ENCODE assay signal across 26 mouse cellular contexts in the genomic region with DNA sequence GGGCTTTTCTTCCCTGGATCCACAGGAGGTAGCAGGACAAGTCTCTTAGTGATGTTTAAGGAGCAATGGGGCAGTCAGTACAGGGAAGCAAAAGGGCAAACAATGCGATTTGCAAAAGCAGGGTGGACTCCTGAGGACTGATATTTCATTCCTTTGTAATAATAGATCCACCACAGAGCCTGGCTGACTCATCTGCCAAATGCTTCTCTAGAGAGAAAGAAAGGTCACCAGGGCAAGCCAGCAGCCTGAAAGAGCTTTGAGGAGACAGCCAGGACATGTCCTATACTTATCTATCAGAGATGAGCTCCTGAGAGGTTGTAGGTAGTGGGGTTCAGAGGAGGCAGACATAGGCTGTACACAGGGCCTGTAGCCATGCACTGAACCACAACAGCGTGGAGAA. TPM values are rescaled to one million over a fixed set of nuclear protein-coding genes. Genes with fewer than 3 reads are reported as not detected.
A peak's percentile ranks its signal among the peaks of the same experiment; 100 is the strongest.
DNase-seq lines count a peak whose midpoint lies in the region; ATAC-seq and TF ChIP-seq lines count a peak whose summit lies in the region.
"Had no signal": no experiment of that assay in that cellular context is flagged by ENCODE, and none has a peak within 500 bp of the region (broad histone marks: within the 10 kb centered on the region; RNA-seq: fewer than 3 reads in every experiment).

No protein-coding gene starts in this region.

- H3K4me2 ChIP-seq in intestine, embryonic 14.5 days (ENCODE audit: low read length): no peak overlapping the region
- H3K4me2 ChIP-seq in intestine, postnatal 0 days (replicated peaks; ENCODE audit: low read depth): no peak overlapping the region
- no peak overlapping the region for H3K4me2 ChIP-seq in hindbrain, embryonic 14.5 days (replicated peaks)
- H3K4me2 ChIP-seq in midbrain, embryonic 11.5 days: no peak overlapping the region
- H3K4me2 ChIP-seq: embryonic facial prominence, embryonic 15.5 days; heart, embryonic 11.5 days; hindbrain, embryonic 12.5 days had no signal

- H3K9me3 ChIP-seq in intestine, embryonic 14.5 days (ENCODE audit: control insufficient read depth, low read length): no peaks in the 10 kb centered on the region
- no peaks in the 10 kb centered on the region for H3K9me3 ChIP-seq in intestine, postnatal 0 days (ENCODE audit: control insufficient read depth)
- H3K9me3 ChIP-seq in hindbrain, embryonic 14.5 days (ENCODE audit: control insufficient read depth, low read length): no peaks in the 10 kb centered on the region
- no peaks in the 10 kb centered on the region for H3K9me3 ChIP-seq in midbrain, embryonic 11.5 days (ENCODE audit: control insufficient read depth, low read length)
- H3K9me3 ChIP-seq: embryonic facial prominence, embryonic 15.5 days; hindbrain, embryonic 12.5 days had no signal

- H3K4me1 ChIP-seq in intestine, embryonic 14.5 days (replicated peaks; ENCODE audit: control insufficient read depth, insufficient read depth, low read length): no peaks in the 10 kb centered on the region
- H3K4me1 ChIP-seq in intestine, postnatal 0 days (replicated peaks; ENCODE audit: control insufficient read depth, insufficient read depth, low read length): no peaks in the 10 kb centered on the region; the same call in 1 of the 2 replicates
- H3K4me1 ChIP-seq in hindbrain, embryonic 14.5 days (replicated peaks; ENCODE audit: control insufficient read depth, insufficient read depth, low read length): no peaks in the 10 kb centered on the region
- H3K4me1 ChIP-seq in midbrain, embryonic 11.5 days (ENCODE audit: control insufficient read depth, insufficient read depth, low read length): no peaks in the 10 kb centered on the region; the same call in 1 of the 2 replicates
- H3K4me1 ChIP-seq: embryonic facial prominence, embryonic 15.5 days had no signal

- no peaks in the 10 kb centered on the region for H3K36me3 ChIP-seq in intestine, embryonic 14.5 days (ENCODE audit: control insufficient read depth, insufficient read depth, low read length)
- no peaks in the 10 kb centered on the region for H3K36me3 ChIP-seq in intestine, postnatal 0 days (ENCODE audit: control insufficient read depth, insufficient read depth)
- H3K36me3 ChIP-seq in hindbrain, embryonic 14.5 days (replicated peaks; ENCODE audit: control insufficient read depth, insufficient read depth): no peaks in the 10 kb centered on the region
- H3K36me3 ChIP-seq in midbrain, embryonic 11.5 days (ENCODE audit: control insufficient read depth, insufficient read depth, low read length): no peaks in the 10 kb centered on the region
- H3K36me3 ChIP-seq: embryonic facial prominence, embryonic 15.5 days; hindbrain, embryonic 12.5 days had no signal

- no peak overlapping the region for H3K9ac ChIP-seq in intestine, embryonic 14.5 days (ENCODE audit: low read length)
- H3K9ac ChIP-seq in intestine, postnatal 0 days (ENCODE audit: low read depth, low read length): no peak overlapping the region
- no peak overlapping the region for H3K9ac ChIP-seq in hindbrain, embryonic 14.5 days
- no peak overlapping the region for H3K9ac ChIP-seq in midbrain, embryonic 11.5 days (ENCODE audit: low read length)
- H3K9ac ChIP-seq: embryonic facial prominence, embryonic 15.5 days; forebrain, postnatal 0 days; hindbrain, embryonic 12.5 days had no signal

- no peak for ATAC-seq in intestine, embryonic 14.5 days (replicated peaks; ENCODE audit: low FRiP score, low TSS enrichment, low read depth)
- no peak for ATAC-seq in intestine, postnatal 0 days
- no peak for ATAC-seq in hindbrain, embryonic 14.5 days (ENCODE audit: low FRiP score)
- no peak for ATAC-seq in midbrain, embryonic 11.5 days (ENCODE audit: low FRiP score)
- ATAC-seq: CD4-positive, CD25-positive, alpha-beta regulatory T cell, adult 4 months; forebrain, embryonic 14.5 days; forebrain, postnatal 0 days; hindbrain, embryonic 16.5 days; intestine, embryonic 16.5 days had no signal

- H3K27ac ChIP-seq in intestine, embryonic 14.5 days (ENCODE audit: low read depth): no peak overlapping the region
- no peak overlapping the region for H3K27ac ChIP-seq in intestine, postnatal 0 days (ENCODE audit: low read depth, low read length)
- no peak overlapping the region for H3K27ac ChIP-seq in hindbrain, embryonic 14.5 days
- no peak overlapping the region for H3K27ac ChIP-seq in midbrain, embryonic 11.5 days (ENCODE audit: low read depth, low read length)
- H3K27ac ChIP-seq: embryonic facial prominence, embryonic 15.5 days; gastrocnemius, adult 2 months; hindbrain, embryonic 12.5 days had no signal

- peak; percentile 11 for DNase-seq in adrenal gland, adult 2 months
- no peak for DNase-seq in adrenal gland, postnatal 4 days (ENCODE audit: low spot score in 2 of 2)
- DNase-seq in intestine, embryonic 14.5 days (ENCODE audit: low spot score): peak; percentile 31
- peak; percentile 57 for DNase-seq in Muller cell, postnatal 12 days (ENCODE audit: inconsistent ontology term)
- peak; percentile 12 for DNase-seq in brain, adult 2 months (ENCODE audit: low read depth, low spot score)
- DNase-seq in hindbrain, embryonic 14.5 days (ENCODE audit: low spot score): no peak
- DNase-seq in midbrain, embryonic 11.5 days (ENCODE audit: low spot score, missing footprints): no peak
- DNase-seq: adrenal gland, postnatal 10 days; cerebellum, adult 18-20 months; cerebellum, adult 9-10 months; cerebellum, postnatal 14 days; forebrain, postnatal 0 days; gastrocnemius, adult 2 months; gastrocnemius, postnatal 14 days; heart, adult 11 months; kidney, adult 8-10 months had no signal

- no peak overlapping the region for H3K4me3 ChIP-seq in intestine, embryonic 14.5 days (ENCODE audit: low read depth, low read length)
- no peak overlapping the region for H3K4me3 ChIP-seq in intestine, postnatal 0 days (ENCODE audit: low read depth, low read length)
- H3K4me3 ChIP-seq in hindbrain, embryonic 14.5 days (replicated peaks; ENCODE audit: low read length): no peak overlapping the region
- no peak overlapping the region for H3K4me3 ChIP-seq in midbrain, embryonic 11.5 days (ENCODE audit: low read depth, low read length)
- H3K4me3 ChIP-seq: embryonic facial prominence, embryonic 15.5 days; gastrocnemius, adult 2 months; hindbrain, embryonic 12.5 days had no signal

- 63% methylated on average over 2 of the region's 2 CpGs for WGBS in intestine, embryonic 14.5 days
- WGBS in intestine, postnatal 0 days: 72% methylated on average over 2 of the region's 2 CpGs
- WGBS in hindbrain, embryonic 14.5 days: 31% methylated on average over 2 of the region's 2 CpGs
- WGBS in midbrain, embryonic 11.5 days: 56% methylated on average over 2 of the region's 2 CpGs

- no peaks in the 10 kb centered on the region for H3K27me3 ChIP-seq in intestine, embryonic 14.5 days (replicated peaks; ENCODE audit: control insufficient read depth, insufficient read depth, low read length)
- no peaks in the 10 kb centered on the region for H3K27me3 ChIP-seq in intestine, postnatal 0 days (replicated peaks; ENCODE audit: control insufficient read depth, insufficient read depth, low read length)
- H3K27me3 ChIP-seq in hindbrain, embryonic 14.5 days (ENCODE audit: control insufficient read depth, insufficient read depth, low read length): no peaks in the 10 kb centered on the region
- H3K27me3 ChIP-seq in midbrain, embryonic 11.5 days (ENCODE audit: control insufficient read depth, insufficient read depth, low read length): no peaks in the 10 kb centered on the region
- H3K27me3 ChIP-seq: embryonic facial prominence, embryonic 15.5 days; hindbrain, embryonic 12.5 days had no signal

- TF ChIP-seq CTCF in intestine, postnatal 0 days (IDR thresholded peaks at IDR 0.05; ENCODE audit: low read depth): no peak

RNA-seq across cellular contexts. Expression of a gene that starts 41.2 kb away (rescaled TPM):
- total RNA-seq in adrenal gland, adult 2 months (2021): 1 to 10 TPM; 2.9 to 4.3 TPM
- polyA plus RNA-seq in adrenal gland, adult 2 months (2012; rRNA removed): 0.33 and 0.54 TPM in 2 replicates
- 1 to 10 TPM; 1.9 to 2.7 TPM for total RNA-seq in adrenal gland, postnatal 4 days (2021)
- 17.4 and 17.9 TPM in 2 replicates for polyA plus RNA-seq in intestine, embryonic 14.5 days (2014; fragmentation: Nextera tagmentation; extraction: Ambion mirVana)
- 87.8 and 91.4 TPM in 2 replicates for polyA plus RNA-seq in intestine, postnatal 0 days (2015; fragmentation: Nextera tagmentation; extraction: Ambion mirVana)
- 1.4 and 1.5 TPM in 2 replicates for polyA plus RNA-seq in hindbrain, embryonic 14.5 days (2014; fragmentation: Nextera tagmentation; extraction: Ambion mirVana)
- 2.0 and 2.3 TPM in 2 replicates for polyA plus RNA-seq in midbrain, embryonic 11.5 days (2014; fragmentation: Nextera tagmentation; extraction: Ambion mirVana)
- total RNA-seq: hematopoietic stem cell, adult 5-6 weeks; MEL had no signal
- polyA plus RNA-seq: CD4-positive, CD25-positive, alpha-beta regulatory T cell, adult 4 months had no signal

Comparison
In these comparisons a context has a peak if more than half of its experiments do, and no peak if none do; other contexts are left out.
1. DNase-seq: peak in adrenal gland, adult 2 months (single experiment), intestine, embryonic 14.5 days (single experiment), Muller cell, postnatal 12 days (single experiment) and brain, adult 2 months (single experiment); none in adrenal gland, postnatal 4 days (0 of 2), hindbrain, embryonic 14.5 days (single experiment) and midbrain, embryonic 11.5 days (single experiment).